Mouse (Mus musculus): Measurements from ENCODE around the gene Epha10. TPM values are rescaled to one million over a fixed set of nuclear protein-coding genes. Genes with fewer than 3 reads are reported as not detected.

Epha10 gene
- polyA plus RNA-seq, 1 experiment from 2014 or later = not detected

Other genes starting within 250 kb of the Epha10 start
- 0.49 to 1.1 TPM (median 0.70 TPM) in 3 replicates for gene Pou3f1, start 224.1 kb upstream of the Epha10 start, polyA plus RNA-seq (2018)
- 32.1 to 58.7 TPM (median 57.7 TPM) in 3 replicates for gene Utp11, start 187.3 kb upstream of the Epha10 start, polyA plus RNA-seq (2018)
- gene Fhl3, start 180.2 kb upstream of the Epha10 start, polyA plus RNA-seq (2018) = 24.2 to 70.3 TPM (median 28.8 TPM) in 3 replicates
- 38.3 to 63.8 TPM (median 62.7 TPM) in 3 replicates for gene Sf3a3, start 166.1 kb upstream of the Epha10 start, polyA plus RNA-seq (2018)
- gene Inpp5b, start 139.0 kb upstream of the Epha10 start, polyA plus RNA-seq (2018) = 20.2 to 23.6 TPM (median 22.9 TPM) in 3 replicates
- gene Mtf1, start 78.8 kb upstream of the Epha10 start, polyA plus RNA-seq (2018) = 12.8 to 14.1 TPM (median 13.2 TPM) in 3 replicates
- gene Yrdc, start 30.2 kb upstream of the Epha10 start, polyA plus RNA-seq (2018) = 12.5 to 25.5 TPM (median 17.8 TPM) in 3 replicates
- 2.6 to 13.3 TPM (median 13.0 TPM) in 3 replicates for gene 1110065P20Rik, start 29.7 kb upstream of the Epha10 start, polyA plus RNA-seq (2018)
- 0.18 to 0.49 TPM (median 0.26 TPM) in 3 replicates for gene Maneal, start 18.7 kb upstream of the Epha10 start, polyA plus RNA-seq (2018)
- 8.4 to 11.2 TPM (median 9.5 TPM) in 3 replicates for gene 9930104L06Rik, start 56.1 kb downstream of the Epha10 start, polyA plus RNA-seq (2018)
- gene Cdca8, start 58.4 kb downstream of the Epha10 start, polyA plus RNA-seq (2018) = 4.8 to 19.0 TPM (median 15.7 TPM) in 3 replicates
- gene Rspo1, start 105.5 kb downstream of the Epha10 start, polyA plus RNA-seq (2018) = not detected in 3 replicates
- gene Gnl2, start 135.7 kb downstream of the Epha10 start, polyA plus RNA-seq (2018) = 26.3 to 51.8 TPM (median 39.8 TPM) in 3 replicates
- 0.09 TPM in 1 of 3 replicates, not detected in the others for gene Dnali1, start 184.8 kb downstream of the Epha10 start, polyA plus RNA-seq (2018)
- gene Snip1, start 185.8 kb downstream of the Epha10 start, polyA plus RNA-seq (2018) = 15.9 to 19.4 TPM (median 15.9 TPM) in 3 replicates
- 18.5 to 49.2 TPM (median 35.8 TPM) in 3 replicates for gene Meaf6, start 204.2 kb downstream of the Epha10 start, polyA plus RNA-seq (2018)
- 6.2 to 14.2 TPM (median 8.5 TPM) in 3 replicates for gene Zc3h12a, start 246.9 kb downstream of the Epha10 start, polyA plus RNA-seq (2018)

All from macrophage (primary cell).